Mouse (Mus musculus): ENCODE results near the gene Cdkl3. TPM values are rescaled to one million over a fixed set of nuclear protein-coding genes. Genes with fewer than 3 reads are reported as not detected.

Cdkl3 gene
- polyA plus RNA-seq, 1 experiment from 2014 or later, result 10.2 TPM

- H3K9me3 ChIP-seq (ENCODE audit: control insufficient read depth, low read length), result no peaks in the 10 kb centered on the region
- peak within 1 kb of the TSS; percentile 80 for H3K9ac ChIP-seq (ENCODE audit: low read depth, low read length)
- peak; percentile 95 for DNase-seq (ENCODE audit: low spot score)
- peak within 1 kb of the TSS; percentile 74 for H3K27ac ChIP-seq (replicated peaks; ENCODE audit: low read depth, low read length)
- no peaks in the 10 kb centered on the region for H3K27me3 ChIP-seq (replicated peaks; ENCODE audit: control insufficient read depth, insufficient read depth, low read length)
- H3K4me2 ChIP-seq (ENCODE audit: low read depth, low read length), result peak within 1 kb of the TSS; percentile 95
- peaks cover 8% of the 10 kb centered on the region; the same call in 1 of the 2 replicates for H3K4me1 ChIP-seq (ENCODE audit: control insufficient read depth, insufficient read depth, low read length)
- 2% methylated on average over 44 of the region's 63 CpGs for WGBS
- peak within 1 kb of the TSS; percentile 81 for H3K4me3 ChIP-seq (ENCODE audit: low read depth, low read length)
- H3K36me3 ChIP-seq (ENCODE audit: control insufficient read depth, insufficient read depth, low read length), result peaks cover 39% of the 10 kb centered on the region
- ATAC-seq (ENCODE audit: low read depth), result peak; percentile 98
These were observed 36.3 kb upstream of the Cdkl3 start, which contains the start of gene Cdkn2aipnl for GRCm38 (mm10) chr11:51967443-51968401. Gene Cdkn2aipnl (plus strand): TSS chr11:51967661.

- WGBS, result 91% methylated on average over 9 of the region's 9 CpGs
- no peak for ATAC-seq (ENCODE audit: low read depth)
- Histone ChIP-seq H3K4me1 (ENCODE audit: control insufficient read depth, insufficient read depth, low read length) (peaks cover 8% of the 10 kb centered on the region; the same call in 1 of the 2 replicates), H3K27me3 (replicated peaks; ENCODE audit: control insufficient read depth, insufficient read depth, low read length) (no peaks in the 10 kb centered on the region), H3K9me3 (ENCODE audit: control insufficient read depth, low read length) (no peaks in the 10 kb centered on the region), H3K4me3 (ENCODE audit: low read depth, low read length) (no peak overlapping the region), H3K9ac (ENCODE audit: low read depth, low read length) (peak overlapping the region; percentile 4; the same call in 1 of the 2 replicates), H3K27ac (replicated peaks; ENCODE audit: low read depth, low read length) (no peak overlapping the region), H3K36me3 (ENCODE audit: control insufficient read depth, insufficient read depth, low read length) (peaks cover 51% of the 10 kb centered on the region), H3K4me2 (ENCODE audit: low read depth, low read length) (peak overlapping the region; percentile 95; the same call in 1 of the 2 replicates)
- DNase-seq (ENCODE audit: low spot score), result no peak
These were observed 35.1 kb upstream of the Cdkl3 start for GRCm38 (mm10) chr11:51968896-51969295.

- peaks cover 8% of the 10 kb centered on the region; the same call in 1 of the 2 replicates for H3K4me1 ChIP-seq (ENCODE audit: control insufficient read depth, insufficient read depth, low read length)
- no peak overlapping the region for H3K4me3 ChIP-seq (ENCODE audit: low read depth, low read length)
- ATAC-seq (ENCODE audit: low read depth) (no peak), DNase-seq (ENCODE audit: low spot score) (no peak)
- no peak overlapping the region for H3K4me2 ChIP-seq (ENCODE audit: low read depth, low read length)
- no peak overlapping the region for H3K9ac ChIP-seq (ENCODE audit: low read depth, low read length)
- 93% methylated on average over 2 of the region's 2 CpGs for WGBS
- H3K27me3 ChIP-seq (replicated peaks; ENCODE audit: control insufficient read depth, insufficient read depth, low read length), result no peaks in the 10 kb centered on the region
- H3K36me3 ChIP-seq (ENCODE audit: control insufficient read depth, insufficient read depth, low read length), result peaks cover 57% of the 10 kb centered on the region
- H3K27ac ChIP-seq (replicated peaks; ENCODE audit: low read depth, low read length), result no peak overlapping the region
- H3K9me3 ChIP-seq (ENCODE audit: control insufficient read depth, low read length), result no peaks in the 10 kb centered on the region
These were observed 34.5 kb upstream of the Cdkl3 start for GRCm38 (mm10) chr11:51969511-51969910.

- H3K27ac ChIP-seq (replicated peaks; ENCODE audit: low read depth, low read length), result no peak overlapping the region
- H3K27me3 ChIP-seq (replicated peaks; ENCODE audit: control insufficient read depth, insufficient read depth, low read length), result no peaks in the 10 kb centered on the region
- no peak overlapping the region for H3K4me2 ChIP-seq (ENCODE audit: low read depth, low read length)
- DNase-seq (ENCODE audit: low spot score), result no peak
- peaks cover 8% of the 10 kb centered on the region; the same call in 1 of the 2 replicates for H3K4me1 ChIP-seq (ENCODE audit: control insufficient read depth, insufficient read depth, low read length)
- peaks cover 74% of the 10 kb centered on the region for H3K36me3 ChIP-seq (ENCODE audit: control insufficient read depth, insufficient read depth, low read length)
- H3K9ac ChIP-seq (ENCODE audit: low read depth, low read length), result no peak overlapping the region
- no peak overlapping the region for H3K4me3 ChIP-seq (ENCODE audit: low read depth, low read length)
- no peaks in the 10 kb centered on the region for H3K9me3 ChIP-seq (ENCODE audit: control insufficient read depth, low read length)
- WGBS, result 94% methylated on average over 6 of the region's 6 CpGs
- ATAC-seq (ENCODE audit: low read depth), result no peak
These were observed 32.4 kb upstream of the Cdkl3 start for GRCm38 (mm10) chr11:51971644-51972043.

- DNase-seq (ENCODE audit: low spot score), result peak; percentile 78
- Histone ChIP-seq H3K9ac (ENCODE audit: low read depth, low read length) (peak overlapping the region; percentile 96), H3K4me1 (ENCODE audit: control insufficient read depth, insufficient read depth, low read length) (peaks cover 13% of the 10 kb centered on the region), H3K27me3 (replicated peaks; ENCODE audit: control insufficient read depth, insufficient read depth, low read length) (no peaks in the 10 kb centered on the region), H3K4me3 (ENCODE audit: low read depth, low read length) (peak overlapping the region; percentile 94), H3K9me3 (ENCODE audit: control insufficient read depth, low read length) (no peaks in the 10 kb centered on the region), H3K27ac (replicated peaks; ENCODE audit: low read depth, low read length) (peak overlapping the region; percentile 96), H3K36me3 (ENCODE audit: control insufficient read depth, insufficient read depth, low read length) (peaks cover 32% of the 10 kb centered on the region), H3K4me2 (ENCODE audit: low read depth, low read length) (peak overlapping the region; percentile 70)
- peak; percentile 28 for ATAC-seq (ENCODE audit: low read depth)
- WGBS, result under 1% methylated on average over 20 of the region's 29 CpGs
These were observed 4.3 kb upstream of the Cdkl3 start for GRCm38 (mm10) chr11:51999611-52000289.

GRCm38 (mm10) chr11:52000290-52000962 is 3.6 kb upstream of the Cdkl3 start, which contains the start of gene Ube2b:
Gene Ube2b (minus strand): TSS chr11:52000762.
- peak within 1 kb of the TSS; percentile 96 for H3K9ac ChIP-seq (ENCODE audit: low read depth, low read length)
- H3K4me3 ChIP-seq (ENCODE audit: low read depth, low read length), result peak within 1 kb of the TSS; percentile 94
- H3K9me3 ChIP-seq (ENCODE audit: control insufficient read depth, low read length), result no peaks in the 10 kb centered on the region
- H3K36me3 ChIP-seq (ENCODE audit: control insufficient read depth, insufficient read depth, low read length), result peaks cover 25% of the 10 kb centered on the region
- peaks cover 13% of the 10 kb centered on the region for H3K4me1 ChIP-seq (ENCODE audit: control insufficient read depth, insufficient read depth, low read length)
- no peaks in the 10 kb centered on the region for H3K27me3 ChIP-seq (replicated peaks; ENCODE audit: control insufficient read depth, insufficient read depth, low read length)
- DNase-seq (ENCODE audit: low spot score) (peak; percentile 100), ATAC-seq (ENCODE audit: low read depth) (peak; percentile 73)
- peak within 1 kb of the TSS; percentile 70 for H3K4me2 ChIP-seq (ENCODE audit: low read depth, low read length)
- under 1% methylated on average over 33 of the region's 63 CpGs for WGBS
- peak within 1 kb of the TSS; percentile 96 for H3K27ac ChIP-seq (replicated peaks; ENCODE audit: low read depth, low read length)

GRCm38 (mm10) chr11:52001341-52001740 is 2.7 kb upstream of the Cdkl3 start:
- Histone ChIP-seq H3K4me2 (ENCODE audit: low read depth, low read length) (peak overlapping the region; percentile 58), H3K36me3 (ENCODE audit: control insufficient read depth, insufficient read depth, low read length) (peaks cover 16% of the 10 kb centered on the region), H3K4me1 (ENCODE audit: control insufficient read depth, insufficient read depth, low read length) (peaks cover 13% of the 10 kb centered on the region), H3K9ac (ENCODE audit: low read depth, low read length) (no peak overlapping the region), H3K27ac (replicated peaks; ENCODE audit: low read depth, low read length) (peak overlapping the region; percentile 75), H3K4me3 (ENCODE audit: low read depth, low read length) (peak overlapping the region; percentile 94; the same call in 1 of the 2 replicates), H3K9me3 (ENCODE audit: control insufficient read depth, low read length) (no peaks in the 10 kb centered on the region), H3K27me3 (replicated peaks; ENCODE audit: control insufficient read depth, insufficient read depth, low read length) (no peaks in the 10 kb centered on the region)
- 73% methylated on average over 10 of the region's 10 CpGs for WGBS
- DNase-seq (ENCODE audit: low spot score), result no peak
- no peak for ATAC-seq (ENCODE audit: low read depth)

- Histone ChIP-seq H3K4me3 (ENCODE audit: low read depth, low read length) (no peak overlapping the region), H3K9ac (ENCODE audit: low read depth, low read length) (no peak overlapping the region), H3K4me1 (ENCODE audit: control insufficient read depth, insufficient read depth, low read length) (peaks cover 13% of the 10 kb centered on the region), H3K27ac (replicated peaks; ENCODE audit: low read depth, low read length) (no peak overlapping the region), H3K4me2 (ENCODE audit: low read depth, low read length) (no peak overlapping the region), H3K36me3 (ENCODE audit: control insufficient read depth, insufficient read depth, low read length) (peaks cover 10% of the 10 kb centered on the region), H3K9me3 (ENCODE audit: control insufficient read depth, low read length) (no peaks in the 10 kb centered on the region), H3K27me3 (replicated peaks; ENCODE audit: control insufficient read depth, insufficient read depth, low read length) (no peaks in the 10 kb centered on the region)
- DNase-seq (ENCODE audit: low spot score) (no peak), ATAC-seq (ENCODE audit: low read depth) (no peak)
- 94% methylated on average over 8 of the region's 8 CpGs for WGBS
These were observed 2.2 kb upstream of the Cdkl3 start for GRCm38 (mm10) chr11:52001861-52002260.

All from embryonic facial prominence, embryonic 14.5 days (tissue).